Mouse (Mus musculus) layer of hippocampus, postnatal 14 days (tissue): ENCODE data around the gene Tmem220. TPM values are rescaled to one million over a fixed set of nuclear protein-coding genes. Genes with fewer than 3 reads are reported as not detected.

Source experiments
- DNase-seq, 2 experiments: peaks; one replicate each; pipeline ENCODE4 v3.0.0; 2021 to 2022; ENCODE audit warnings: low spot score in 2 of 2, mixed read lengths in 1 of 2
- long read RNA-seq, 2 experiments: library from polyadenylated mRNA; stranded (forward); transcript quantifications; one replicate each; pipeline ENCODE4 v2.0.0; 2021
- total RNA-seq, 2 experiments: library from RNA; stranded (reverse); gene quantifications; 2 replicates each; pipeline ENCODE4 v1.2.3; 2021

Gene Tmem220
- total RNA-seq, result under 1 TPM; 0.24 to 0.67 TPM
- long read RNA-seq, experiment 1, result 0 reads
- long read RNA-seq, experiment 2, partial matches to known transcripts, result 0 of 4 reads
- long read RNA-seq, experiment 2, other reads (novel, unspliced or antisense), result 1 of 4 reads

DNA sequence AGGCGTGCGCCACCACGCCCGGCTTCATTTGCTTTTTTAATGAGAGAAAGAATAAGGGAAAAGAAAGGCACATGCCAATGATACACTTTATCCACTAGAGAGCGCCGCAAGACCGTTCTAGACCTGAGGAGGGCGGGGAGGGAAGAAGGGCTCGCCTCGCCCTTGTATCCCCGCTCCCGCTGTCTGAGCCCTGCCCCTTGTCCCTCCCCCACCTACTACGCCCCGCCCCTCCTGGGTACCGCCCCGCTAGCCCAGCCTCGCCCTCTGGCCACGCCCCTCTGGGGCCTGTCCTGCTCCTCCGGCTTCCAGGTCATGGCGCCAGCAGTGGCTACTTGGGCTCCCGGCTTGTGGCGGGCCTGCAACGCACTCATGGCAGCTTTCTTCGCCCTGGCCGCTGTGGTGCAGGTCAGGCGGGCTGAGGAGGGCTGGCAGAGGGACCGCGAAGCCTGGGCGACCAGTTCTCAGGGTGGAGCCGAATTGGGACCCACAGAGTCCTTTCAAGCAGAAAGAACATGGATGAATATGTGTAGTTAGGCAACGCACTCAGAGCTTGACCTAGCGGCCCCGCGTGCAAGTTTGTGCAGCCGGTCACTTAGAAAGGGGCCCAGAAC lies at the start of gene Tmem220:
TSS of gene Tmem220 (plus strand) at position 288 of the 611 bp plus-strand sequence.
- peak; percentile 81 to 92 for DNase-seq

GRCm38 (mm10) chr11:66975606-66976330 lies 49.2 kb upstream of the Tmem220 start:
- DNase-seq, result no peak

DNA sequence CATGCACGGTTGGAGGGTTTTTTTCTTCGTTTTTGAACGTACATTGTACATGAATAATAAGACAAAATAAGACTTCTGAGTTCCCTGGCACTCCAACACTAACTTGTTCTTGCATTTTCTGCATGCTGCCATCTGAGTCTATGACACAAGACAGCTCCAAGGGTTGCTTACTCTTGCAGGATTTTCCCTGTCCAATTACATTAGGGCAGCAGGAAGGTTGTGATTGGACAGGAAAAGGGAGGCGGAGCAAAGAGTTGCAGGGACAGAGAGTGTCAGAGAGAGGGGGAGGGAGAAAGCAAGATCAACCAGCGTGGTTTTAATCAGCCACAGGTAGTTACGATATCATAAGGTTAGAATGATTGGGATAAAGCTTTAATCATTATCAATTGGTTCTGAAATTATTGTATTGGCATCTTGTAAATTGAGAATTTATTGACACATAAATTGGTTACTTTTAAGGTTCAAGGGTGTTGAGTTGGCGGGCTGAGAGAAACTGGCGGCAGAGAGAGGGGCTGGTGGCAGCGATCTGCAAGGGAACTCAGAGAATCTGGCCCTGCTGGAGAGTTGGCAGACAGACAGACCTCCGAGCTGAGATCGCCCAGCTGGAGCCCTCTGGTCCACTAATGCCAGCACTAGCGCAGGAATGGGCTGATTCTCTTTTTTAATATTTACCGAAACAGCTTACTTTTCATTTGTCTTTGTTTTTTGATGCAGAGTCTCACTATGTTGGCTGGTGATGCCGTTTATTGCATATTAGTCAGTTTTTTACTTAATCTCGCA lies 43.4 kb upstream of the Tmem220 start:
- DNase-seq, result no peak

DNA sequence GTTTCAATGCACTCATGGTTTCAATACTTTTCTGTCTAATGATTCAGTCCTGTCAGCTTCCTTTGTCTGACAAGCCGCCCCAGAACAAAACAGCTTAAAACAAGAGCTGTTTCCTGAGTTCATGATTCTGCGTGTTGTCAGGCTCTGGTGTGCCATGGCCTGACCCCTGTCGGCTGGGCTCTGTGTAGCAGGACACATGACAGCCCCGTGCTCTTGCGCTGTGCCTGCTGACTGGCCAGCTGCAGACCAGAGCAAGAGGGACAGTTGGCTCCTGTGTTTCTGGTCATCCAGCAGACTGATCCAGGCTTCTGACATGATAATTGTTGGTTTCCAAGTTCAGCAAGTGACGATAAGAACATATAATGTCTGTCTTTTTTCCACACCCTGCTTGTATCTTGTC lies 42.2 kb upstream of the Tmem220 start:
- DNase-seq, result no peak

DNA sequence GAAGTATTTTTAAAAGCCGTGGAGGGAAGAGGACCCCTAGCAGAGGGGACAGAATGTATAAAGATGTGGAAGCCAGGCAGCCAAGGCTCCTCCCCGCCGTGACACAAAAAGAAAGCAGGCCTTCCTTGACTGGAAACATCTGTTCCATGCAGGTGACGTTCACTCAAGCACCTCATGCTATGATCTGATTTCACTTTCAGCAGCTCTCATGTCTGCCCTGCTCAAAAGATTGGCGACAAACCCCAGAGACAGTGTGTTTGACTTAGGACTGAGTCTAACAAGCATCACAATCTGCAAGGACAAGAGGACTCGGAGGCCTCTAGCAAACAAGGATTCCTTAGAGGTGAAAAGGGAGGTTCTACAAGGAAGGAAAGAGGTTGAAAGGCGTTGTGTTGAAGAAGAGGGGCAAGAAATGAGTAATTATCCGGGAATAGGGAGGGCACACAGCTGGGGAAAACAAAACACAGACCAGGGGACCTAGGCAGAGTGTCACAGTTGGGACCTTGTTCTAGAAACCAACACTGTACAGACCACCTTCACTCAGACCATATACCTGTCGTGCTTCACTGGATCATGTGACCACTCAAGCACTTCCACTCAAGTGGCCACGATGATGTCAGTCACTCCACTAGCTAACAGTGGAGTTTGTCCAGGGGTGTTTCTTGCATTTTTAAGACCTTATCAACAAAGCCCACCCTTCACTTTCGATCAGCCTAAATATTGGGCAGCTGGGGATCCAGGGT lies 41.4 kb upstream of the Tmem220 start:
- DNase-seq, result no peak

- peak; percentile 78 for DNase-seq
Measured at GRCm38 (mm10) chr11:66984165-66985135, 40.5 kb upstream of the Tmem220 start.

DNA sequence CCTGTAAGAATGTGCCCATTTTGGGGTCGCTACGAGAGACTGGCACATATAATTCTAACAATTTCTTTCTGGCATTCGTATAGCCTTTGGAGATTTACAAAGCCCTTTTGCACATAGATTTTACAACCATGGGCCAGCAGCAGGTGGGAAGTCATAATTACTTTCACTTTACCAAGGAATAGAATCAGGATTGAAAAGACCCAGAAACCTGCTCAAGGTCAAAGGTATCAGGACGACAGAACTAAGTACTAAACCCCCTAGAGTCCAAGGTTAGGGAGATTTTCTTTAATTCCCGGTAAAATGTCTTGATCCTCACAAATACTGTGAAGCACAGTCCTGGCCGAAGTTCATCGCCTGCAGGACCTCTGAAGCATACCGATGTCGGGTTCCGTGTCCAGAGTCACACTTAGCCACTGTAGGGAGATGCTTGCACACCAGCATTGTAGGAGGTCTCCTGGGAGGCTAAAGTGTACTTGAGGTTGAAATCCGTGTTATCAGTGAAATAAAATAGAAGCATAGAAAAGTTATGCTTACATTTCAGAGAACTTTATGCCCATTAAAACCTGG lies 39.7 kb upstream of the Tmem220 start:
- no peak for DNase-seq

GRCm38 (mm10) chr11:66992150-66992549 lies 32.8 kb upstream of the Tmem220 start:
- no peak for DNase-seq

DNA sequence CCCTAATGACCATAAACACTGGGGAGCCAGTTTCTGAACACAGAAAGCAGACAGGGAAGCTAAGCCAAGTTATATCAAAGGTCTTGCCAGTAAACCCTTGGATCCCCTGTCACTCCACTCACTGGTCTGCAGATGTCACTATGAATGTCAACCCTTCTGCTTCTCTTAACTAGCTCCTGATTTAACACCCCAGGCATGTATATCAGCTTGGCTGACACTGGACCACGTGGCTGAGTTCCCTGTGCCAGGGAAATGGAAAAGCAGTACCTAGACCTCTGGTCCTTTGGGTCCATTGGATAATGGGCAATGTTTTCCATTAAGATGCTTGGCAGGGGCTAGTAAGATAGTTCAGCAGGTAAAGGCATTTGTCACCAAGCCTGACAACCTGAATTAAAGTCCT lies 31.3 kb upstream of the Tmem220 start:
- no peak for DNase-seq

DNA sequence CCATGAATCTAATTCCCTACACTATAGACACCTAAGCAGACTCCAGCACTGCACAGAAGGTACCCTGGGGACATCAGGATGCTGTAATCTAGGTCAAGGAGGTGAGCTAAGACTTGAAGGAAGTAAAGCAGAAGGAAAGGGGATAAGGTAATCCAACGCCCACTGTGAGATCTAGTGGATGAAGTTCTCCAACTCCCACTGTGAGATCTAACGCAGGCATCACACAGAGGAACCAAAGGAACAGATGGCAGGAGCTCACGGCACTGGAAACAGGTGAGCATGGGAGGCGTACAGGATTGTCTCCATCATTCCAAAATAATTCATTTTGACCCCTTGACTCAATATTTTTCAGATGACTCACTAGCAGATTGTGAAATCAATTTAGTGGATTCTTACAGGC lies 28.5 kb upstream of the Tmem220 start:
- DNase-seq, result no peak

- no peak for DNase-seq
Measured at GRCm38 (mm10) chr11:66998467-66999403, 26.2 kb upstream of the Tmem220 start.

DNA sequence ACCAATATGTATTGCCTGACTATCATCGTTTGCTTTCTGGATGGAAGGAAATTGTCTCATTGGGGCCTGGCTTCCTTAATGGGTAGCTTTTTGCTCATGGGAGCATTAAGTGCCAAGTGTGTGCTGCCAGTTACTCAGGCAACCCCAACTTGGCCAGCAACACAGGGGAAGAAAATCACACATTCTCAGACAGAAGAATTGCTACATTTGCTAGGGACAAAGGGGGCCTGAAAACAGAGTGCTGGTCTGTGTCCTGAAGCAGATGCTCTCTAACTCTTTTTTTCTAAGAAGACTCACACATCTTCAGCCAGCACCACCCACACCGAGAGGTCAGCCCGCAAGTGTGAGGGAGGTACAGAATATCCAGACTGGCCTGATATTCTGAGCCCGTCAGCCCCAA lies 24.3 kb upstream of the Tmem220 start:
- no peak for DNase-seq

- DNase-seq, result no peak
Measured at GRCm38 (mm10) chr11:67001717-67002116, 23.2 kb upstream of the Tmem220 start.

DNA sequence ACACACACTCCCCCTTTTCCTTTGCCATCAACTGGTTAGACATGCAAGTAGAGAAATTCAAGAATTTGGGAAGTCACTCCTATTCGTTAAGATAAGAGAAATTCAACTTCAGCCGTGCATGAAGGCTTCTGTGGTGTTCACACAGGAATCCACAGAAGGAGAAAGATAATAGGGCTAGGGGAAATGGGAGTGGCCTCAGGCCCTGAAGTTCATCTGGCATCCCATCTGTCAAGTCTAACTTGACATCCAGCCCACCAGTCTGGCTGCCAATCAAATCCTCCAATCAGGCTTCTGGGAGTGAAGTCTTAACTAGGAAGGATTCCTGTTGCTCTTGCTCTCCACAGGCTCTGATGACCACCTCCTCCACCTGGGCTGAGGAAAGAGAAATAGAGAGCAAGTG lies 22.0 kb upstream of the Tmem220 start:
- no peak for DNase-seq

- DNase-seq, result no peak
Measured at GRCm38 (mm10) chr11:67007961-67008360, 17.0 kb upstream of the Tmem220 start.

GRCm38 (mm10) chr11:67008528-67008927 lies 16.4 kb upstream of the Tmem220 start:
- no peak for DNase-seq

DNA sequence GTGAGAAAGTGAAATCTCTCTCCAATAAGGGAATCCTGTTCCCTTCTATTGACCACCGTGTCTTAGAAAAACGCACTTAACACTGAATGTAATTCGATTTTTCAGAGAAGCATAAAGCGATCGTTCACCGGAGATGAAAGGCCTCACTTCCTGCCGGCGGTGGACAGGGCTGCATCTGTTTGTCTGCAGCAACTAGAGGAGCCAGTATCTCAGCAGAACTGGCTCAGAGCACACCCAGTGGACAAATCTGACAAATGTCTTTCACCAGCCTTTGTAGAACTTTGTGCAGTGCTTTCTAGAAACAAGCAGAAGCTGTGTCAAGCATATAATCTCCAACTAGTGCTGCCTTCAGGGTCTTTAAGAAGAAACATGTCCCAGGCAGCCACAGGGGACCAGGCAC lies 14.5 kb upstream of the Tmem220 start:
- DNase-seq, result no peak

DNA sequence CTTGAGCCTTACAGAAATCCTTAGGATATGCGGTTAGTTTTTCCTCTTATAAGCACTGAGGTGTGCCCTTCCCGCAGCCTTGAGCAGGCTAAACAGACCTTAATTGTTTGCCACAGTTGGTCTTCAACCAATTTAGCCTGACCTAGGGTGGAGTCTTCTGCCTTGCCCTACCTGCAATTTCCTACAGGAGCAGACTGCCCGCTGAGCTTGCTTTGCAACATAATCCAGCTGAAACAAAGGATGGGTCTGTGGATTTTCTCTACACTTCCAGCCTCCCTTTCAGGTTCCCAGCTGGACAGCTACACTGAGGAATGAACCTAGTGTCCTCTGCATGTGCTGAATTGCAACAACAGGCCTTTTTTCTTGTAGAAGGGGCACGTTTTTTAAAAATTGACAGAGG lies 13.3 kb upstream of the Tmem220 start:
- DNase-seq, result no peak
